Mouse (Mus musculus): ENCODE results near the gene Supt4a. TPM values are rescaled to one million over a fixed set of nuclear protein-coding genes. Genes with fewer than 3 reads are reported as not detected.
A peak's percentile ranks its signal among the peaks of the same experiment; 100 is the strongest.

The Supt4a gene
- polyA plus RNA-seq (2015; fragmentation: Nextera tagmentation; extraction: Ambion mirVana) = 108 and 111 TPM in 2 replicates

GRCm38 (mm10) chr11:87737175-87737740 is at the start of gene Supt4a:
Supt4a (plus strand) TSS chr11:87737552.
- peak within 1 kb of the TSS; percentile 82 for H3K4me3 ChIP-seq (ENCODE audit: low read length)
- peak; percentile 93 for ATAC-seq
- peak within 1 kb of the TSS; percentile 84 for H3K9ac ChIP-seq (ENCODE audit: low read depth, low read length)
- H3K4me1 ChIP-seq (ENCODE audit: control insufficient read depth, insufficient read depth, low read length) = peaks cover 9% of the 10 kb centered on the region; the same call in 1 of the 2 replicates
- under 1% methylated on average over 56 of the region's 57 CpGs for WGBS
- H3K27me3 ChIP-seq (replicated peaks; ENCODE audit: control insufficient read depth, insufficient read depth, low read length) = no peaks in the 10 kb centered on the region
- H3K27ac ChIP-seq (ENCODE audit: low read length) = peak within 1 kb of the TSS; percentile 88
- peak within 1 kb of the TSS; percentile 83 for H3K4me2 ChIP-seq (ENCODE audit: low read depth, low read length)
- no peaks in the 10 kb centered on the region for H3K36me3 ChIP-seq (ENCODE audit: control insufficient read depth, insufficient read depth, low read length)
- H3K9me3 ChIP-seq (ENCODE audit: control insufficient read depth, low read length) = no peaks in the 10 kb centered on the region

DNA sequence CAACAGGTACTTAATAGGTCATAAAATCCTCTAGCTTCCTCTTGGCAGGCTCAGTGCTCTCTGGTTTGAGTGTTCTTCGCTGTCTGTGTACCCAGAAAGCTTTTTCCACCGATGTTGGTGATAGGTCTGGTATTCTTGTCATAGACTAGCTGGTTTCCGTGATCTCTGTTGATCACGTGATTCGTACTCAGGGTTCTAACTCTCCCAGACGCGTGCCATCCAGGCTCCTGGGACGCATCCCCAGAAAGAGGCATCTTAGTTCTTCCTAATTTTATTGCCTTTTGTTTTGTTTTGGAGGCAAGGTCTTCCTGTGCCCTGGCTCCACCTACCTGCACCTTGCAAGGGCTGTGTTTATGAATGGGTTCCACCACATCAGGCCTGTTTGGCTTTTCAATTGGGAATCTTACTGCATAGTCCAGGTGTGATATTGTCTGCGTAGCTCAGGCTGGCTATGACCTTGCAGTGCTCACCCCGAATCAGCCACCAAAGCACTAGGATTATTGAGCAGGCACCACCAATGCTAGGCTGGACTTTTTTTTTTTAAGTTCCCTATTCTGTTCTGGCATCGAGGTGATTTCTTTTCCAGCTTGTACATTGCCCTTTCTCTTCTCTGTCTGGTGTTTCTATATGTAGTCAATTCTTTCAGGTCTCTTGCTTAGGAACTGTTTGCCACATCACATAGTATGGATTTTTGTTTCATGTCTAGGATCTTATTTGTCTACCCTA is 48.7 kb upstream of the Supt4a start:
- Histone ChIP-seq H3K9me3 (ENCODE audit: control insufficient read depth, low read length) (no peaks in the 10 kb centered on the region), H3K4me1 (ENCODE audit: control insufficient read depth, insufficient read depth, low read length) (peaks cover 30% of the 10 kb centered on the region), H3K4me2 (ENCODE audit: low read depth, low read length) (peak overlapping the region; percentile 51), H3K27ac (ENCODE audit: low read length) (peak overlapping the region; percentile 64), H3K27me3 (replicated peaks; ENCODE audit: control insufficient read depth, insufficient read depth, low read length) (no peaks in the 10 kb centered on the region), H3K9ac (ENCODE audit: low read depth, low read length) (no peak overlapping the region), H3K36me3 (ENCODE audit: control insufficient read depth, insufficient read depth, low read length) (no peaks in the 10 kb centered on the region), H3K4me3 (ENCODE audit: low read length) (peak overlapping the region; percentile 6; the same call in 1 of the 2 replicates)
- peak; percentile 17; the same call in 1 of the 2 replicates for ATAC-seq
- 51% methylated on average over 11 of the region's 11 CpGs for WGBS

DNA sequence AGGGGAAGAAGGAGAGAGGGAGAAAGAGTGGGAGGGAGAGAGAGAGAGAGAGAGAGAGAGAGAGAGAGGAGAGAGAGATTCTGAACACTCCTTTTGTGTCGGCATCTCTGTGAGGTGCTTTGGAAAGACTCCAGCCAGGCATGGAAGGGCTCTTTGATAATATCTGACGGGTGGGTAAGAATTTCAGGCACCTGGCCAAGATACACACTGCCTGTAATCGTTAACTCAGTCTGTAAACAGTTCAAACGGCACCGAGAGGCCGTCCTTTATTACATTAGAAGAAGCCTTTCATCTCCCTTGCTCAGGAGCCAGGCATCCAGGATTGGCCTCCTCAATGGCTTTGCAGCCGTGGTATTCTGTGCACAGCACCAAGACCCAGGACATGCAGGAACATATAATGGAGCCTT is 47.9 kb upstream of the Supt4a start:
- Histone ChIP-seq H3K4me2 (ENCODE audit: low read depth, low read length) (peak overlapping the region; percentile 51), H3K9ac (ENCODE audit: low read depth, low read length) (peak overlapping the region; percentile 6; the same call in 1 of the 2 replicates), H3K4me3 (ENCODE audit: low read length) (peak overlapping the region; percentile 11), H3K27ac (ENCODE audit: low read length) (peak overlapping the region; percentile 64), H3K9me3 (ENCODE audit: control insufficient read depth, low read length) (no peaks in the 10 kb centered on the region), H3K4me1 (ENCODE audit: control insufficient read depth, insufficient read depth, low read length) (peaks cover 30% of the 10 kb centered on the region), H3K36me3 (ENCODE audit: control insufficient read depth, insufficient read depth, low read length) (no peaks in the 10 kb centered on the region), H3K27me3 (replicated peaks; ENCODE audit: control insufficient read depth, insufficient read depth, low read length) (no peaks in the 10 kb centered on the region)
- ATAC-seq = peak; percentile 88
- WGBS = 5% methylated on average over 7 of the region's 7 CpGs

DNA sequence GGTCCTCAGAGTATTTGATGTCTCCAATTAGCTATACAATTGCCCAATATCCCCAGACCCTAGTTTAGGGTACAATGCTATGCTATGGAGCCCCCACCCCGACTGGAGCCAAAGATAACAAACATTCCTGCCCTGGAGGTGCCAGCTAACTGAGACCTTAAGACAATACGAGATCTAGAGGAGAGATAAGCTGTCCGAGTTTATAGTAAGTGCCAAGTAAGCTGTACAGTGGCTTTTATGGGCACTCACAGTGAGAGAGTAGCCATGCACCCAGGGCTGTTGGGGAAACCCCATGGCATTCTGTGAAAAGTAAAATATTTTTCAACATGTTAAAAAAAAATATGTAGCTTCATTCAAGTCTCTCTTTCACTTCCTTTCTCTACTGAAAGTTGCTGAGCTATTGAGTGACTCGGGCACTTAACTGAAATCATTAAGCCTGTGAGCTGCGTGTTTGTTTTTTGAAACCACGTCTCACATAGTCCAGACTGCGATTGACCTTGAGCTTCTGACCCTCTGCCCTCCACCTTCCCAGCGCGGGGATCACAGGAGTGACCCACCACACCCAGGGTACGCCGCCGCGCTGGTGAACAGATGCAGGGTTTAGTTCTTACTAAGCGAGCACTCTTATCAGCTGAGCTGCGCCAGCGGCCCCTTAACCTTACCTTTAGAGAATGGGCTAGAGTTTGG is 47.2 kb upstream of the Supt4a start:
- ATAC-seq = peak; percentile 28
- H3K36me3 ChIP-seq (ENCODE audit: control insufficient read depth, insufficient read depth, low read length) = no peaks in the 10 kb centered on the region
- peak overlapping the region; percentile 11 for H3K4me3 ChIP-seq (ENCODE audit: low read length)
- H3K4me1 ChIP-seq (ENCODE audit: control insufficient read depth, insufficient read depth, low read length) = peaks cover 30% of the 10 kb centered on the region
- no peaks in the 10 kb centered on the region for H3K27me3 ChIP-seq (replicated peaks; ENCODE audit: control insufficient read depth, insufficient read depth, low read length)
- WGBS = 42% methylated on average over 16 of the region's 16 CpGs
- peak overlapping the region; percentile 6 for H3K9ac ChIP-seq (ENCODE audit: low read depth, low read length)
- H3K27ac ChIP-seq (ENCODE audit: low read length) = peak overlapping the region; percentile 52
- H3K9me3 ChIP-seq (ENCODE audit: control insufficient read depth, low read length) = no peaks in the 10 kb centered on the region
- H3K4me2 ChIP-seq (ENCODE audit: low read depth, low read length) = peak overlapping the region; percentile 51

DNA sequence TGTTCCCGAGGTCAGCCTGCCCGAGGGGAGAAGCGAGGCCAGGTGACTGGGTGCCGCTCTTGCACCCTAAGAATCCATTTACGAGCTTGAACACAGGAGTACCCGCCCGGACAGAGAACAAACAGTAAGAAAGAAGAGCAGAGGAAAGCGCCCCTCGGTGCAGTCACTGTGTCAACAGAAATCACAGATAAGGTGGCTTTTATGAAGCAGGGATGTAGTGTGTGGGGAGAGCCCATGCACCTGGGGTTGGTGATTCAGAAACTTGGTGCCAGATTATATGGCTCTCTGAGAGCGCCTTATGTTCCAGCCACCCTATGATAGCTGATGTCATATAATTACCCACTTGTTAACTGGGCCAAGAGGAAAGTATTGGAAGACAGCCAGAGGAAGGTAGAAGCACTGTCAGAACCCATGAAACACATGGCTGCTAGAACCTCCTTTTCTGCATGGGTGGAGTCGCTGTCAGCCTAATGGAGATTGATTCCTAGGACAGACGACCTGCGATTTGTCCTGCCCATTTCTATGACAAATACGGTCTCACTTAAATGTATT is 40.1 kb upstream of the Supt4a start:
- no peaks in the 10 kb centered on the region for H3K9me3 ChIP-seq (ENCODE audit: control insufficient read depth, low read length)
- ATAC-seq = peak; percentile 97
- 47% methylated on average over 14 of the region's 14 CpGs for WGBS
- no peak overlapping the region for H3K9ac ChIP-seq (ENCODE audit: low read depth, low read length)
- no peaks in the 10 kb centered on the region for H3K36me3 ChIP-seq (ENCODE audit: control insufficient read depth, insufficient read depth, low read length)
- H3K27ac ChIP-seq (ENCODE audit: low read length) = peak overlapping the region; percentile 71
- H3K27me3 ChIP-seq (replicated peaks; ENCODE audit: control insufficient read depth, insufficient read depth, low read length) = no peaks in the 10 kb centered on the region
- peaks cover 12% of the 10 kb centered on the region; the same call in 1 of the 2 replicates for H3K4me1 ChIP-seq (ENCODE audit: control insufficient read depth, insufficient read depth, low read length)
- no peak overlapping the region for H3K4me3 ChIP-seq (ENCODE audit: low read length)
- H3K4me2 ChIP-seq (ENCODE audit: low read depth, low read length) = peak overlapping the region; percentile 30; the same call in 1 of the 2 replicates

- no peak for ATAC-seq
- no peaks in the 10 kb centered on the region for H3K9me3 ChIP-seq (ENCODE audit: control insufficient read depth, low read length)
- H3K4me1 ChIP-seq (ENCODE audit: control insufficient read depth, insufficient read depth, low read length) = peaks cover 12% of the 10 kb centered on the region; the same call in 1 of the 2 replicates
- H3K27me3 ChIP-seq (replicated peaks; ENCODE audit: control insufficient read depth, insufficient read depth, low read length) = no peaks in the 10 kb centered on the region
- no peak overlapping the region for H3K4me3 ChIP-seq (ENCODE audit: low read length)
- no peaks in the 10 kb centered on the region for H3K36me3 ChIP-seq (ENCODE audit: control insufficient read depth, insufficient read depth, low read length)
- 77% methylated on average over 4 of the region's 4 CpGs for WGBS
- no peak overlapping the region for H3K9ac ChIP-seq (ENCODE audit: low read depth, low read length)
- H3K27ac ChIP-seq (ENCODE audit: low read length) = no peak overlapping the region; the same call in 1 of the 2 replicates
- no peak overlapping the region for H3K4me2 ChIP-seq (ENCODE audit: low read depth, low read length)
Measured at GRCm38 (mm10) chr11:87698126-87698525, 39.2 kb upstream of the Supt4a start.

DNA sequence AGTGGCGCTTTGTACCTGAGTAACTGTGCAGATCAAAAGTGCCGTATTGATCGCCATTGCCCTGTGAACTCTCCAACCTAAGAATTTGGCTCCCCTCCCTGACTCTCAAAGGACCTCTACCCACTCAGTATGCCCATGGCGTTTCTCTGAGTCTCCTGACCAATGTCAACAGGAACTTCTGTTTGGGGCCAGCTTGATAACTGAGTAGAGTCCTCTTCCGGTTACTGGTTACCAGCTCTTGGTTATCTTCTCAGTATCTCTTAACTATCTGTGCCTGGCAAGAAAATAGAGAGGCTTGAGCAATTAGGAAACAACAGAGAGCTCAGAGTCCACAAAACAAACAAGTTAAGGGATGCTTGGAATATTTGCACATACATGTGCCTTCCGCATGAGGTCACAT is 36.2 kb upstream of the Supt4a start:
- no peak overlapping the region for H3K4me2 ChIP-seq (ENCODE audit: low read depth, low read length)
- no peaks in the 10 kb centered on the region for H3K36me3 ChIP-seq (ENCODE audit: control insufficient read depth, insufficient read depth, low read length)
- H3K4me3 ChIP-seq (ENCODE audit: low read length) = no peak overlapping the region
- 63% methylated on average over 6 of the region's 6 CpGs for WGBS
- H3K27me3 ChIP-seq (replicated peaks; ENCODE audit: control insufficient read depth, insufficient read depth, low read length) = no peaks in the 10 kb centered on the region
- H3K9ac ChIP-seq (ENCODE audit: low read depth, low read length) = no peak overlapping the region
- no peak for ATAC-seq
- no peak overlapping the region for H3K27ac ChIP-seq (ENCODE audit: low read length)
- H3K9me3 ChIP-seq (ENCODE audit: control insufficient read depth, low read length) = no peaks in the 10 kb centered on the region
- H3K4me1 ChIP-seq (ENCODE audit: control insufficient read depth, insufficient read depth, low read length) = peaks cover 27% of the 10 kb centered on the region

GRCm38 (mm10) chr11:87701877-87702620 is 35.3 kb upstream of the Supt4a start:
- ATAC-seq = 0 out of 2 replicates have a peak, but pooled peaks have one; percentile 39
- Histone ChIP-seq H3K9me3 (ENCODE audit: control insufficient read depth, low read length) (no peaks in the 10 kb centered on the region), H3K36me3 (ENCODE audit: control insufficient read depth, insufficient read depth, low read length) (no peaks in the 10 kb centered on the region), H3K27ac (ENCODE audit: low read length) (peak overlapping the region; percentile 74), H3K4me3 (ENCODE audit: low read length) (no peak overlapping the region), H3K4me2 (ENCODE audit: low read depth, low read length) (peak overlapping the region; percentile 0; the same call in 1 of the 2 replicates), H3K27me3 (replicated peaks; ENCODE audit: control insufficient read depth, insufficient read depth, low read length) (no peaks in the 10 kb centered on the region), H3K4me1 (ENCODE audit: control insufficient read depth, insufficient read depth, low read length) (peaks cover 22% of the 10 kb centered on the region), H3K9ac (ENCODE audit: low read depth, low read length) (no peak overlapping the region)
- WGBS = 63% methylated on average over 14 of the region's 14 CpGs
